Mouse (Mus musculus): ENCODE data around the gene Mon2.

DNA sequence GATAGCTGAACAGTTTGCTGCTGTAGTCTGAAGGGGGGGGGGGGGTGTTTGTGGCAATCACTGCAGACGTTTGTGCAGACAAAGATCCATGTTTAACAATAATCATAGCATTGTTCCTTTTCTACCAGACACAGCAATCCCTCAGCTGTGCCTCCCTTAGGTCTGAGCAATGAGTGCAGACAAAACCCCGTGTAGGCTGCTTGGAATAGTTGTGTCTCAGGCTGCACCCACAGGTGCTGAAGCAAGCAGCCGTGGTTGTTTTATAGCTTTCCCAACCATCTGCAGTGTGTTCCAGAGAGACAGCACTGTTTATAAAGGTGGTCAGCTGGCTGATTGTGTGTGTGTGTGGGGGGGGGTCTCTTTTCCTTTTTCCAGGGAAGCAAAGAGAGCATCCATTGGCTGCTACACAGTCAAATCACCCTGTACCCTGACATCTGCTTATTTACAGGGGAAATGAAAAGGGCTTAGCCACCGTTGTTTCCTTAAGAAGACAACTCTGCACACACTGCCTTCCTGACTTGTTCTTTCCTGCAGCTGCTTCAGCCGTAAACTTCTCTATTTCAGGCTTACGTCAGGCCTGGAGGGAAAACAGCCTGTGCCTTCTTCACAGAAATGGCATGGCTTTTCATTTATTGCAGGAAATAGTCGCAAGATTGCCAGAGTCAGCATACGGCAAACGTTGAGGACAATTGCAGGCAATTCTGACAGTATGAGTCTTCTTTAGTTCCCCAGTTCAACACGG, 8.8 kb upstream of the Mon2 start:
- TF ChIP-seq CTCF (IDR thresholded peaks at IDR 0.05; ENCODE audit: extremely low read depth, insufficient read length, insufficient replicate concordance, low read depth, low read length) = no peak
- no peak for TF ChIP-seq POLR2A (IDR thresholded peaks at IDR 0.05; ENCODE audit: low read depth, low read length)

Data from small intestine, adult 2 months (tissue).